Mouse (Mus musculus): ENCODE results near the gene Skap2.

Gene Skap2

GRCm38 (mm10) chr6:51886902-51887431 is 125.4 kb downstream of the Skap2 start:
- DNase-seq: no peak

DNA sequence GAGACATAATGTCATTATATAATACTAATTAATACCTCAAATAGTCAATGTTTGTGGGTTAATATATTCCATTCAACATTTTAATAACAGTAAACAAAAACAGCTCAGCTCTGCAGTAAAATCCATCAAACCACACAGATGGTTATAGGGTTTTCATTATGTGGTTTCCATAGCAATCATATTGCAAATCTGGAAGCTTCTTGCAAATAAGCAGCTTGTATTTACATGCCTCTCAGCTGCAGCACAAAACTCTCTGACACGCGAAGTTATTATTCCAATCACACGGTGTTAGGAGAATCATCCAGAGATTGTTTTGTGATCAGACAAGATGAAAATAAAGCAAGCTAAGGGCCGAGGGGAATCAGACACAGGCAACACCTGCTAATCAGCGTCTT is 129.5 kb downstream of the Skap2 start:
- DNase-seq: no peak

GRCm38 (mm10) chr6:51882266-51882879 is 130.0 kb downstream of the Skap2 start:
- DNase-seq: no peak

GRCm38 (mm10) chr6:51881181-51881968 is 131.0 kb downstream of the Skap2 start:
- peak; percentile 39 for DNase-seq

- no peak for DNase-seq
Observed at GRCm38 (mm10) chr6:51880778-51881177, 131.6 kb downstream of the Skap2 start.

DNA sequence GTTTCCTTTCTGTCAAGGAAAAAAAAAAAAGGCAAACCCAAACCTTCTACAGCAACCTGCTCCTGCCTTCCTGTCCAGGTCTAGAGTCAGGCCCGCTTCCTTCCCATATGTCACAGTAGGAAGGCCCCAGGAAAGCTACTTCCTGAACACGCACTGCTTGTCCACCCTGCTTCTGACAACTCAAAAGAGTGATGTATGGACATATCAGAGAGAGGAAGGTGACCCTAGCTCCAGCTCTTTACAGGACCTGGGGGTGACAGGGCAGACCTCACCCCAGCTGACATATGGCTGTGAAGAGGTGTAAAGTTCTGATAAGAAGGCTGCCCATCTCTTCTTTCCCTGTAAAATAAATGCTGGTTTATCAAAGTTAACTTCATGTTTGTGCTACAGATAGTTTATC is 133.8 kb downstream of the Skap2 start:
- DNase-seq: no peak

DNA sequence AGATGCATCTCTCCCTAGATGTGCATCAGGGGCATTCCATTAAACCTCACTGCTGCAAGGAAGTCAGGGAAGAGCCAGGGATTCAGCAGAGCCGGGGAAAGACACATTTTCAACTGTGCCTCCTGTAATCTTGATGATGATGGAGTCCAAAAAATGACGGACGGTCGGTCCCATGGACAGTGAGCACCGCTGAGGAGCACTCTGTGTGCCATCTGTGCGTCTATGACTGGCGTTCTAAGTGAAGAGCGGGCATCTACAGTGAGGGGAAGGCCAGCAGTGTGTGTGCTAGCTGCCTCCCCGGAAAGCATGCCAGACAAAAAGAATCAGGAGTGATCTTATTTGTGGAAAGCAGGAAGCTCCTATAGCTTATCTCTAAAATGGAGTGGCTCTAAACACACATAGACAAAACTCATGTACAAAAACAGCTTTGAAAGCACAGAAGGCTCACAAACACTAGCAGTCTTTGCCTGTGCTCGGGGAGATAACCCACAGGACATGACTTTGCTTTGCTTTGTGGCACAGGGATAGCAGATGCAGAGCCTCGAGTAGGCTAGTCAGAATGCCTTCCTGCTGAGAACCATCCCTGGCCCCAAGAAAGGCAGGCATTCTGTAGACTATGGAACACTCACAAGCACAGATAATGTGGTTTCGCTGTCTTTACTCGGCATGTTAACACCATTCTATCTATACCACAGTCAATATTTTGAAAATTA is 135.4 kb downstream of the Skap2 start:
- no peak for DNase-seq

- DNase-seq: peak; percentile 83
Observed at GRCm38 (mm10) chr6:51875884-51876626, 136.3 kb downstream of the Skap2 start.

GRCm38 (mm10) chr6:51874035-51874434 is 138.3 kb downstream of the Skap2 start:
- DNase-seq: no peak

DNA sequence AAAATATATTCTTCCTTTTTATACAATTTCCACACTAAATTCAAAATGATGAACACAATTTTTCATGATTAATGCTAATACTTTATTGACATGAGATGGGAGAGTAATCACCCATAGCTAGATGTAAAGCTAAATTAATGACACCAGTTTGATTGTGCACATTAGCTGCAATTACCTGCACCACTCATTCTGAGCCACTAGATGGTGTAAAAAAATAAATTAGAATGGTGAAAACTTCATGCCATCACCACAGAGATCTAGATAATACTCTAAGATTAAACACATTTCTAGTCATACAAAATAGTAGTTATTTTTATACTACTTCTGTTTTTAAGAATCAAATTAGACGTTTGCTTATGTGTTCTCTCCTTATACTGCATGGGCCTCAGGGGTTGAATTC is 141.2 kb downstream of the Skap2 start:
- no peak for DNase-seq

- no peak for DNase-seq
Observed at GRCm38 (mm10) chr6:51870294-51870693, 142.1 kb downstream of the Skap2 start.

DNA sequence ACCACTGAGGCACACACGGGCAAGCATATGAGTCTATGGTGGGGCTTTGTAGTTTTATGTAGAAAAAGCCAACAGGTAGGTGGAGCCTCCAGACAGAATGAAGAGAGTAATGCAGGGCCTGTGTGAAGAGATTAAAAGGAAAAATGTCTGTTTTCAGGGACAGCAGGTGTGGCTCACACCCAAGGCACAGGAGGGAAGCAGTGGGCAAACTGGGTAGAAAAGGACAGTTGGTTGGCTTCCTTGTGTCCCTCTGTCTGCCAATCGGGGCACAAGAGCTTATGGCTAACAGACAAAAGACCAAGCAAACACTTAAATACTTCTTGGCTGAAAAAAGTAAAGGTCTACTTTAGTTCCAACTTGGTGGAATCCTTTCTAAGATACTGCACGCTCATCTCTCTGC is 145.8 kb downstream of the Skap2 start:
- DNase-seq: no peak

- no peak for DNase-seq
Observed at GRCm38 (mm10) chr6:51863508-51863907, 148.8 kb downstream of the Skap2 start.

DNA sequence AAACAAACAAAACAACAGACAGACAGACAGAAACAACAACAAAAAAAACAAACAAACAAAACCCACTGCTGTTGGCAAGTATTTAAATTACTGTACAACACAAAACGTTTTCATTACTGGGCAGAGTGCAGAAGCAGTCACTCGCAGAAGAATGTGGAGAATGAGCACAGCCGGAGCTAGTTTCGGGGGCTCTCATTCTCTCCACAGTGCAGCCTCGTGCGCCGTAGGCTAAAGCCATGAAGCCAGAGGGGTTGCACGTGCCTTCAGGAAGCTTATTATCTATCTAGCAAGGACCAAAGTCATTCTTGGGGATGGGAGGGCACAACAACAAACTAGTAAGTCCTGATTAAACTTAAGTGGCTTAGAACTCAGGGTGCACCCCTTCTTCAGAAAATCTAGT is 152.0 kb downstream of the Skap2 start:
- no peak for DNase-seq

DNA sequence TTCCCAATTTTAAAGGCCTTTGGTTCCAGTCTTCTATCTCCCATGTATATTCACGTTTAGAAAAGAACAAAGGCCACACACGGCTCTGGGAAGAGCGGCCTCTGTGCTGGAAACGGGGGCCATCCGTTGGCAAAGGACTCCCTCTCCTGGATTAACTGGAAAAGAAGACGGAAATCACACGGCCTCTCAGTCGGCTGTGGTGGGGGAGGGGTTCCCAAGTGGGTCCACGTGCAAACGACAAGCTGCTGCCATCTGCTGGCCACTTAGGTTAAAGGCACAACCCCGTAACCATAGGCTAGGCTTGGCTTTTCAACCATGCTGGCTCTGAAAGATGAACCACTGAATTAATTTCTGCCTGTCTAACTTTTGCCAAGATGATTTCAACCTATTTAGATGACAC is 154.5 kb downstream of the Skap2 start:
- DNase-seq: peak; percentile 98

DNA sequence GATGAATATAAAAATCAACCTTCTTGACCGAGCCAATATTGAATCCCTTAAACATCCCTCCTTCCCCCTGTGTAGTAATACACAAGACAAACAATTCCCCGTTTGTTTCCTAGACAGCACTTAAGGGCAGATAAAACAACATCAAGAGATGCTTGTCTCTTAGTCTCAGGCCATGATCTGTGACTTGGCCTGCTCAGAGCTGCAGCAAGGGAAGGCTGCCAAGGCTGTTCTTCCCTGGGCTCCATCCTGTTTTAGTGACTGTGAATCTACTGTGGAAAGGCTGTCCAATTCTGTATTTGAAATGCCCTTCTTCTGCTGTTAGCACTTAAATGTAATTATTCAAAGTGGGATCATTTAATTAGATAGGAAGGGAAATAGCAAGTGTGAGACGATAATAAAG is 159.1 kb downstream of the Skap2 start:
- DNase-seq: no peak

DNA sequence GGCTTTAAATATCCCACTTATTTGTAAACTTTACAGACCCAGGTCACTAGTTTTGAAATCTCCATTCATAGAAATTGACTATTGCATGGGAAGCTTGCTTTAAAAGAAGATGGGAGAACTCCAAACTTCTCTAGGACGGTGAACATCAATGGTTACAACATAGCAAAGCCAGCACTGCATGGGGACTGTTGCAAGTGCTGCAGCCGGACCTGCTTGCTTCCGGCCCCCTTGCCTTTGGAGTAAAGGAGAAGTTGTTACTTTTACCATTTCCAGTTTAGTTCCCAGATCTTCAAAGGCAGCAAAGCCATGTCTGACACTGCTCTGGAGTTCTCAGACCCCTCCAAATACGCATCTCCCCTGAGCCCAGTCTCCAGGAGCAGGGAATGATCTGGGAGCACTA is 159.7 kb downstream of the Skap2 start:
- no peak for DNase-seq

GRCm38 (mm10) chr6:51851544-51851943 is 160.8 kb downstream of the Skap2 start:
- DNase-seq: no peak

DNA sequence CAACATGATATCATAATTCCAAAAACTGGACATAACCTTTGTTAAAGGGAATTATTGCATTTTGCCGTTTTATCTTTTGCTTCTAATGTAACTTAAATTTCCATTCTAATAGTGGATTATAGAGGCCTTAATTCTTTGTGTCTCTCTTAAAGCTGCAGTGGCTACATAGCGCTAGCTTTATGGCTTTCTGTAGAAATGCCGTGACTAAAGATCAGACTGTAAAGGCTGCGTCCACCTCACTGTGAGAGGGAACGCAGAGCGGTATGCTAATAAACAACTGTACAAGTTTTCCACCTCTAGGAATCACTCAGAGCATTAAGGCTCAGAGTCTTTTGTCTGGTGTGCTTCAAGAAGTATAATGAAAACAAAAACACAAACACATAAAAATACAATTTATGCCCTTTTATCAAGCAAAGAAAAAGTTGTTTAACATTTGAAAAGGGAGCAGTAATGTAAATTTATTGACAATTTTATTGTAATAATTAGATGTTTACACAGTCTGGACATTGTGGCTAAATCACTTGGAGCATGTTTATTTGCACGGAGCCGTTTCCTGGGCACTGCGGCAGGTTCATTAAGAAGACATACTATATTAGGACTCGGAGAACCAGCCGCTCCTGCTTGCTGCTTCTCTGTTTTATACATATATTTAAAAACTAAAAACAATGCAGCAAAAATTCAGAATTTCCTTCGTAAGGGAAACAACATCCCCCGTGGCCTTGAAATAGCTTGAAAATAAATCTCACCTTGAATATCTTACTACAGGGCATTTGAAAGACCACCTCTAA is 162.1 kb downstream of the Skap2 start:
- peak; percentile 21 for DNase-seq

- peak; percentile 56 for DNase-seq
Observed at GRCm38 (mm10) chr6:51849561-51849960, 162.8 kb downstream of the Skap2 start.

GRCm38 (mm10) chr6:51844106-51844505 is 168.2 kb downstream of the Skap2 start:
- DNase-seq: peak; percentile 19

- DNase-seq: no peak
Observed at GRCm38 (mm10) chr6:51843081-51843480, 169.3 kb downstream of the Skap2 start.

Measured in embryo, embryonic 11 days (tissue).